Mouse (Mus musculus) thymus, adult 2 months (tissue): ENCODE results near the gene Fam196b. TPM values are rescaled to one million over a fixed set of nuclear protein-coding genes. Genes with fewer than 3 reads are reported as not detected.

Source experiments
- DNase-seq: peaks from one replicate; pipeline ENCODE4 v3.0.0; 2021
- H3K27ac ChIP-seq: fragments of 200-500 bp; 2 replicates; pipeline ENCODE4 v1.5.1; 2012; ENCODE audit warnings: low read length, control low read depth; ENCODE audit not compliant: control insufficient read depth, insufficient read depth
- H3K27me3 ChIP-seq: fragments of 200-500 bp; 2 replicates; pipeline ENCODE4 v1.6.1; 2012; ENCODE audit warnings: mild to moderate bottlenecking, low read length, moderate library complexity, mixed read lengths; ENCODE audit not compliant: control insufficient read depth, insufficient read depth
- H3K36me3 ChIP-seq: fragments of 200-500 bp; 2 replicates; pipeline ENCODE4 v1.6.1; 2012; ENCODE audit warnings: mild to moderate bottlenecking, low read length, moderate library complexity; ENCODE audit not compliant: control insufficient read depth, insufficient read depth
- H3K4me1 ChIP-seq: fragments of 200-500 bp; replicated peaks from 2 replicates; pipeline ENCODE4 v1.6.1; 2012; ENCODE audit warnings: low read length; ENCODE audit not compliant: control insufficient read depth, insufficient read depth
- H3K4me3 ChIP-seq: fragments of 200-500 bp; 2 replicates; pipeline ENCODE4 v1.5.1; 2012; ENCODE audit warnings: mild to moderate bottlenecking, low read length, control low read depth, moderate library complexity; ENCODE audit not compliant: control insufficient read depth, insufficient read depth
- CTCF ChIP-seq: fragments of 200-500 bp; IDR thresholded peaks from 2 replicates; pipeline ENCODE4 v1.5.1; 2012; ENCODE audit warnings: mild to moderate bottlenecking, control low read depth, low read length, moderate library complexity, borderline replicate concordance; ENCODE audit not compliant: control insufficient read depth, poor library complexity, insufficient read depth; ENCODE audit errors: extremely low read depth
- POLR2A ChIP-seq: fragments of 200-500 bp; IDR thresholded peaks from 2 replicates; pipeline ENCODE4 v1.6.1; 2012; ENCODE audit warnings: mild to moderate bottlenecking, low read length, control low read depth, moderate library complexity; ENCODE audit not compliant: control insufficient read depth, poor library complexity, insufficient read depth; ENCODE audit errors: extremely low read depth
- WGBS: fragments of 180-500 bp; shearing (Covaris S2); methylation state at CpG from one replicate; pipeline ENCODE4 v1.1.7; 2018; 5-methylcytosine and 5-hydroxymethylcytosine counted together
- polyA plus RNA-seq: library from polyadenylated mRNA; depleted of rRNA; stranded (reverse); fragments of >200 nt; gene quantifications from 2 replicates; pipeline ENCODE4 v1.2.3, GENCODE M21; 2012; rRNA removed

The Fam196b gene
- polyA plus RNA-seq, result 0.05 and 0.07 TPM in 2 replicates

DNA sequence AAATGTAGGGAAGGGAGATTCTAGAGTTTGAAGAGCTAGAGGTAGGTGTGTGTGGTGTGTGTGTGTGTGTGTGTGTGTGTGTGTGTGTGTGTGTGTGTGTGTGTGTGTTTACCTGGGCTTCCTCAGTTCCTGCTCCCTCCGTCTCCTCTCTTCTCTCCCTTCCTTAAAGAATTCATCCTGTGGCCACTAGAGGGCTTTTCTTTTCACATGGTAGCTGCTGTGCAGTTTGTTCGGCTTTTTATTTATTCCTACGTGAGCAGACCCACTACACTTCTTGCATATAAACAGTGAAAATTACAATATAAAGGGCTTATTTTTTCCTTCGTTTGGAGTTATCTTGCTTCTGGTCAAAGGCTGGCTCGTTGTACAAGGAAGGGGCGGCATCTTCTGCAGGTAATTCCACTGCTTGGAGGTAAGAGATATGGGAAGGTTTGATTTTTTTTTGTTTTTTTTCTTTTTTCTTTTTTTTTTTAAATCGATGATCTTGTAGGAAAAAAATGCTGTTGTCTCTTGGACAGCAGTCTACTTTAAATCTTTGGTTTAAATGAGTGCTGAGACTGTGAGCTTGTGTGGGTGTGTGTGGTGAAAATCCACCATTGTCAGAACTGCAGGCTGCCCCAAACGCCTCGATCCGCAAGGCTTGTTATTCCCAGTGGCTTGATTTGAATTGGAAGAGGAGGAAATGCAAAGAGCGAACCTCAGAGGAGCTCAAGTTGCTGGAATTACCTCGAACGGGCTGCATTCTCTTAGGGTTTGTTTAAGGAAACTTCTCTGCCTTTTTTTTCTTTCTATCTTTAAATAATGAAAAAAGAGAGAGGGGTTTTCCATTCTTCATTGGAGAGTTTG lies at the start of gene Fam196b:
Gene Fam196b (plus strand): TSS at position 289 of the 846 bp plus-strand sequence.
- Histone ChIP-seq H3K27ac (no peak within 1 kb of the TSS), H3K4me3 (no peak within 1 kb of the TSS), H3K4me1 (no peaks in the 10 kb centered on the region), H3K36me3 (peaks cover 14% of the 10 kb centered on the region; the same call in 1 of the 2 replicates), H3K27me3 (no peaks in the 10 kb centered on the region)
- peak; percentile 26 for DNase-seq
- no peak for TF ChIP-seq CTCF
- no peak for TF ChIP-seq POLR2A
- 76% methylated on average over 12 of the region's 13 CpGs for WGBS

DNA sequence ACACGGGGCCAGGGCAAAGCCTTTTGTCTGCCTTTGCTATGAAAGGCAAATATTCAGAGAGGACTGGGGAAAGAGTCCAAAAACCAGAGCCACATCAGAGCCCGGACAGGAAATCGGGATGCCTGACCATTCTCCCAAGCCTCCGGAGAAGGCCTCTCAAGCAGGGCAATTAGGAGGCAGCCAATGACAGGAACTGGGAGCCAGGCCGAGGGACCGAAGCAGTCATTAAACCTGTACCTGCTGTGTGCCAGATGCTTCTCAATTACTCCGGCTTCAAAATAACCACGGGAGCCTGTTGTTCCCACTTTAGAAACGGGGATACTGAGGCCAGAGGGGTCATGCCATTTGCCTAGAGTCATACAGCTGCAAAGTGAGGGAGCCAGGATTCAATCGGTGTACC lies 42.6 kb upstream of the Fam196b start:
- Histone ChIP-seq H3K4me1 (no peaks in the 10 kb centered on the region), H3K27me3 (no peaks in the 10 kb centered on the region), H3K27ac (no peak overlapping the region), H3K36me3 (peaks cover 24% of the 10 kb centered on the region), H3K4me3 (no peak overlapping the region)
- WGBS, result 93% methylated on average over 10 of the region's 10 CpGs
- TF ChIP-seq POLR2A, result no peak
- no peak for DNase-seq

DNA sequence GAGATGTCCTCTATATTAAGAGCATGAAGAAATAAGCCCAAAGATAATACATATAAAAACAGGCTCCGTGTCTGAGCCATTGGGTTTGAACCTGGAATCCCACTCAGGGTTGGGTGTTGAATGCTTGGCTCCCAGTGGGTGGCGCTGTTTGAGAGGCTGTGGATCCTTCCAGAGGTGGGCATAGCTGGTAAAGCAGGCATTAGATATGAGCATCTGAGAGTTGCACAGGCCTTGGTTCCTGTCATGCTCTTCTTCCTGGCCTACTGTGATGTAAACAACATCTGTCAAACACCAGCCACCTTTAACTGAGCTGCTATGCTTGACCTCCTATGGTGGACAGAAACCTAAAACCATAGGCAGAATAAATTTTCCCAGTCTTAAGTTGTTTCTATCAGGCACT lies 38.7 kb upstream of the Fam196b start:
- DNase-seq, result peak; percentile 24
- no peaks in the 10 kb centered on the region for H3K27me3 ChIP-seq
- H3K4me3 ChIP-seq, result no peak overlapping the region
- no peak overlapping the region for H3K27ac ChIP-seq
- H3K4me1 ChIP-seq, result no peaks in the 10 kb centered on the region
- H3K36me3 ChIP-seq, result peaks cover 20% of the 10 kb centered on the region
- TF ChIP-seq CTCF (no peak), POLR2A (no peak)
- WGBS, result 95% methylated on average over 2 of the region's 2 CpGs

DNA sequence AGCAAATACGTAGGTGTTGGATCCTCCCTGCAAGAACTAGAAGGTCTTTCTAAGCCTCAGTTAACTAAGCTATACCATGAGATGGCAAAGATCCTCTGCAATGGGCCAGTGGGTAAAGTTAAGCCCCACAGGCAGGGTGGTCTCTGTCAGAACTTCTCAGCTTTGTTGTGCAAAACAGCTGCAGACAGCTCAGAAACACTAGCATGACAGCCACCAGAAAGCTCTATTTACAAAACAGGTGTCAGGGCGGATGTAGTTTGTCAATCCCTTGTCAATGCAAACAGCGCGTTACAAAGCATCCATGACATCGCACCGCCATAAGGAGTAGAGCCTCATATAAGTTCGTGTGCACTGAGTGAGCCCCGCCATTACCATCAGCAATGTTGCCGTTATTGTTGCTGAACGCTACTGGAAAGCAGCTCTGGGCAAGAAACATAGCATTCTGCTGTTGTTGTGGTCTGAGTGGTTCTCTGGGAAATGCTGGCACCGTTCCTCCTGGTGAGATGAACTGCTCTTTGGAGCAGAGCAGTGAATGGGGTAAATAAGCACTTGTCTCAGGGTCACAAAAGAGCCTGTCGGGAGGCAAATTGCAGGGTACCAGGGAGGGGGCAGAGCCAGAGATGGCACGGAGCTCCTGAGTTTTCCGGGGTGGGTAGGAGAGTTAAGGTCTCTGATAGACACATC lies 38.1 kb upstream of the Fam196b start:
- Histone ChIP-seq H3K27me3 (no peaks in the 10 kb centered on the region), H3K4me3 (no peak overlapping the region), H3K4me1 (no peaks in the 10 kb centered on the region), H3K36me3 (peaks cover 22% of the 10 kb centered on the region), H3K27ac (no peak overlapping the region)
- no peak for TF ChIP-seq CTCF
- no peak for TF ChIP-seq POLR2A
- no peak for DNase-seq
- WGBS, result 93% methylated on average over 14 of the region's 14 CpGs

DNA sequence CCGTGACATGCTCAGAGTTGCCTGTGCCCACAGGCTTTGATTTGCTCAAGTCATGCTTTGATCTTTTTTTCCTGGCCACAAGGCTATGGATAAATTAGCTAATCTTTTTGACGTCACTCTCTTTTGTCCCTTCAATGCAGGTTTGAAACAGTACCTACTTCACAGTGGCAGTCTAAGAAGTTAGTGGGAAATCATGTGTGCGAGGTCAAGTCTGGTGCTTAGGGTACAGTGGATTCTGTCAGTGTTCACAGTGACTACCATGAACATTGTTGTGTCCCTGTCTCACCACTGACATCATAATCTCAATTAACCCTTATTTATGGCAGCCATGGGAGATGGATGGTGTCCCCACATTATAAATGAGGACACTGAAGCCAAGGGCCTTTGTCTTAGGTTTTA lies 37.6 kb upstream of the Fam196b start:
- DNase-seq, result no peak
- Histone ChIP-seq H3K4me1 (no peaks in the 10 kb centered on the region), H3K27ac (no peak overlapping the region), H3K4me3 (no peak overlapping the region), H3K27me3 (no peaks in the 10 kb centered on the region), H3K36me3 (peaks cover 23% of the 10 kb centered on the region)
- no peak for TF ChIP-seq CTCF
- no peak for TF ChIP-seq POLR2A
- 93% methylated on average over 3 of the region's 3 CpGs for WGBS

DNA sequence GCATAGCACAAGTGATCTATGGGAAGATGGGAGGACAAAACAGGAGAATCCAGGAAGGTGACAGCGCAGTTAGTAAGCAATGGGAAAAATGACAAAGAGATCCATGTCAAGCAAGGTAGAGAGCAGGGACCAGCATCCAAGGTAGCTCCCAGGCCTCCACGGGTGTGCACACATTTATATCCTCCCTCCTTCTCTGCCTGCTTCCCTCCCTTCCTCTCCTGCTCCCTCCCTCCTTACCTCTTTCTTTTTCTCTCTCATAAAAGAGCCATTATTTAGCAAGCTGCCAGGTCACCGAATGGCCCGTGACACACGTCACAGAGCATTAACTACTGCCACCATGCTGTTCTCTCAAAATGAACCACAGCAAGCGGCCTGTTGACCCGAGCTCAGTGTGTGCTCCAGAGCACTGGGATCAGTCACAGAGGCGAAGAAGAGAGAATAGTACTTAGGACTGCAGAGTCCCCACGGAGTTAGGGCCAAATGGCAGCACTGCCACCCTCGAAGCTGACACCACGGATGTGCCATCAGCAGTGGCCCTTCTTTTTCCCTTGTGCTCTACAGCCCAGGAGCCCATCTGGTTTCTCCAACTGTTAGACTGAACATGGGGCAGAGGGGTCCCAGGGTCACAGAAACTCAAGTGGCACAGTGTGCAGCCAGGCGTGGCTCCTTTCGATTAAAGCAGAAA lies 30.4 kb upstream of the Fam196b start:
- WGBS, result 94% methylated on average over 13 of the region's 13 CpGs
- TF ChIP-seq POLR2A, result no peak
- no peak for TF ChIP-seq CTCF
- DNase-seq, result no peak

More for the DNA sequence above, 30.4 kb upstream of the Fam196b start:
- Histone ChIP-seq H3K4me3 (no peak overlapping the region), H3K27me3 (no peaks in the 10 kb centered on the region), H3K4me1 (no peaks in the 10 kb centered on the region), H3K27ac (no peak overlapping the region), H3K36me3 (peaks cover 20% of the 10 kb centered on the region)
